Mouse (Mus musculus) cerebellum, adult (tissue): ENCODE data around the gene Arhgap5.

ENCODE experiments used
- ATAC-seq: cut with Nextera tagmentation; 2 replicates; pipeline ENCODE4 v1.9.2; 2017; ENCODE audit warnings: mild to moderate bottlenecking, moderate library complexity, mixed read lengths; ENCODE audit not compliant: insufficient number of reproducible peaks, low FRiP score, low TSS enrichment

The Arhgap5 gene

DNA sequence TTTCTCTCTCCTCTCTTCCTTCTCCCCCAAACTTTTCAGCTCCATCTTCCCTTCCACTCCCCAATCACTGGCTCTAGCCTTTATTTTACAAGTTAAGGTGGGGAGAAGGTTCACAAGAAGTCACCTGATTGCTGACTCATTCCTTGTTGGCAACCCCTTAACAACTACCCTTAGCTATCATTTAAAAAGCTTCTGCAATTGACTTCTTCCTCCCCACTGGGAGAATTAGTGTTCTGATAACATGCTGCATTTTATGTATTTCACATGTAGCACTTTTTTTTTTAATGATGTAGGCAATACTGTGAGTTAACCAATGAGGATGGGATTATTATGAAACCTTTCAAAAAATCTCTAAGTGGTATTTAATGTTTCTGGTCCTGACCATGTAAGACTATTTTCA is 115.9 kb downstream of the Arhgap5 start:
- ATAC-seq = no peak
